Mouse (Mus musculus) midbrain, embryonic 11.5 days (tissue): ENCODE data around the gene Gm10322. TPM values are rescaled to one million over a fixed set of nuclear protein-coding genes. Genes with fewer than 3 reads are reported as not detected.
A peak's percentile ranks its signal among the peaks of the same experiment; 100 is the strongest.

Experiments
- ATAC-seq: fragments of 200-750 bp; cut with Nextera tagmentation; 2 replicates; pipeline ENCODE4 v1.8.0; 2017; ENCODE audit warnings: moderate TSS enrichment, moderate library complexity; ENCODE audit not compliant: low FRiP score
- DNase-seq: peaks from one replicate; pipeline ENCODE4 v3.0.0; 2015; ENCODE audit warnings: low spot score; ENCODE audit errors: missing footprints
- H3K27ac ChIP-seq: fragments of 300-500 bp; sonication (generic); 2 replicates; pipeline ENCODE4 v1.5.1; 2014; ENCODE audit warnings: low read depth, low read length
- H3K27me3 ChIP-seq: fragments of 300-500 bp; sonication (generic); 2 replicates; pipeline ENCODE4 v1.6.1; 2014; ENCODE audit warnings: mild to moderate bottlenecking, low read length, moderate library complexity, mixed read lengths; ENCODE audit not compliant: control insufficient read depth, insufficient read depth
- H3K36me3 ChIP-seq: fragments of 300-500 bp; sonication (generic); 2 replicates; pipeline ENCODE4 v1.6.1; 2014; ENCODE audit warnings: mild to moderate bottlenecking, low read length, moderate library complexity, mixed read lengths; ENCODE audit not compliant: control insufficient read depth, insufficient read depth
- H3K4me1 ChIP-seq: fragments of 300-500 bp; sonication (generic); 2 replicates; pipeline ENCODE4 v1.6.1; 2014; ENCODE audit warnings: low read length; ENCODE audit not compliant: control insufficient read depth, insufficient read depth
- H3K4me2 ChIP-seq: fragments of 300-500 bp; sonication (generic); 2 replicates; pipeline ENCODE4 v1.6.1; 2014; ENCODE audit warnings: mild to moderate bottlenecking, moderate library complexity
- H3K4me3 ChIP-seq: fragments of 300-500 bp; sonication (generic); 2 replicates; pipeline ENCODE4 v1.5.1; 2014; ENCODE audit warnings: low read depth, low read length
- H3K9ac ChIP-seq: fragments of 300-500 bp; sonication (generic); 2 replicates; pipeline ENCODE4 v1.6.1; 2014; ENCODE audit warnings: low read length
- H3K9me3 ChIP-seq: fragments of 300-500 bp; sonication (generic); 2 replicates; pipeline ENCODE4 v1.6.1; 2016; ENCODE audit warnings: low read length; ENCODE audit not compliant: control insufficient read depth
- WGBS: fragments of 180-500 bp; shearing (Covaris S2); extraction: QIAGEN DNeasy Blood & Tissue Kit; methylation state at CpG from one replicate; pipeline ENCODE4 v1.1.7; 2014; 5-methylcytosine and 5-hydroxymethylcytosine counted together
- polyA plus RNA-seq: library from polyadenylated mRNA; unstranded; fragments of >200 nt; fragmentation: Nextera tagmentation; extraction: Ambion mirVana; gene quantifications from 2 replicates; pipeline ENCODE4 v1.2.1, GENCODE M21; 2014

Gene Gm10322
- polyA plus RNA-seq, 1 experiment from 2014 or later: not detected

DNA sequence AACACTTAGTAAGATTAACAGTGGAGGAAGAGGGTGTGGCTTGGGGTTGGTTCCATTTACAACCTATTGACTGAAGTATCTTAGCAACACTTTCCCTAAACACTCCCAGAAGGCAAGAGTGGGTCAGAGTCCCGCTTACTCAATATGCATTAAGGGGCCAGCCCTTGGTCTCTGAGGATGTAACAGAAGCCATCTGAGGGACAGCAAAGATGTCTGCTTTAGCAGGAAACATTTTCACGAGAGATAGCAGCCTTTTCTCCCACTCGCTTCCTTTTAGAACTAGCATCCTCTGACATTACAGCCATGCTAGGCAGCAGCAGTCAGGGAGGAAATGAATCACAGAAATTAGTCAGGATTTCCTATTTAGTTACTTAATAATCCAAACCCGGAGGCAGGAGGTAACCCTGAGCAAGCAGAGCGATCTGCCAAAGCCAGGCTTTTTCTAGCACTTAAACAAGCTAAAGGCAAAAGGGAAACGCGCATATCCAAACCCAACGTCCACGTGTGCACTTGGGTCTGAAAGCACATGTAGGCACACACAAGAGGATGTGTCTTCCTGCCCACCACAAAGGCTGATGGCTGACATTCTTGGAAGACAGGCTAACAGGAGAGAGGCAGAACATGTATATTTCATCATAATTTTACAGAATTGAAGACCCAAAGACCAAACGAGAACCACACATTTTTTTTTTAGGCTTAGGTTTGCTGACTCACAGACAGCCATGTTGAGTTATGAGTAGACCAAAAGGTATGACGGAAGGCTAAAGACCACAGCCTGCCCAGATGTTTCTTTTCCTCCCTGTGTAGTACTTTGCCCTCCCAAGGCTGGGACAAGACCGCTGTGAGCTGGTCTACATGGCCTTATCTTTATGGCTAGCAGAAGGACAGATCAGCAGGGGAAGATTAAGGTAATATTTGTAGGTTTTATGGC is 37.7 kb upstream of the Gm10322 start:
- Histone ChIP-seq H3K4me1 (peaks cover 11% of the 10 kb centered on the region), H3K27me3 (no peaks in the 10 kb centered on the region), H3K9me3 (no peaks in the 10 kb centered on the region; the same call in 1 of the 2 replicates), H3K9ac (no peak overlapping the region), H3K27ac (peak overlapping the region; percentile 22; the same call in 1 of the 2 replicates), H3K4me3 (no peak overlapping the region), H3K36me3 (no peaks in the 10 kb centered on the region), H3K4me2 (no peak overlapping the region)
- DNase-seq: no peak
- 0 out of 2 replicates have a peak, but pooled peaks have one; percentile 50 for ATAC-seq
- WGBS: 71% methylated on average over 12 of the region's 12 CpGs

DNA sequence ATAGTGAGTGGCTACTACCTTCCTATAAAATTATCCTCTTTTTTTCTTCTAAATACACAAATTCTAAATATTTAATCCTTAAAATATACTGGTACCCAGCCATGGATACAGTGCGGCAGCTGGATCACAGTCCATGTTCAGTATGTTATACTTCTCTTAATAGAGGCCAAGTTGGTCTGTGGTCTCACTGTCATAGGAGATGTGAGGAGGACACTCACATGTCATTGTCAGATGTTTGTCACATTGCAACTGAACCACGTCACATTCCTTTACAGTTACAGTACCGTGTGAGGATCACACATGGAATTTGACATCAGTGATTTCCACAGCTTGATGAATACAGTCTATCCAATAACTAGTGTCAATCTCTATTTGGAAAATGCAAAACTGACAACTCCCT is 36.2 kb upstream of the Gm10322 start:
- H3K4me3 ChIP-seq: no peak overlapping the region
- WGBS: 97% methylated on average over 3 of the region's 3 CpGs
- ATAC-seq: no peak

DNA sequence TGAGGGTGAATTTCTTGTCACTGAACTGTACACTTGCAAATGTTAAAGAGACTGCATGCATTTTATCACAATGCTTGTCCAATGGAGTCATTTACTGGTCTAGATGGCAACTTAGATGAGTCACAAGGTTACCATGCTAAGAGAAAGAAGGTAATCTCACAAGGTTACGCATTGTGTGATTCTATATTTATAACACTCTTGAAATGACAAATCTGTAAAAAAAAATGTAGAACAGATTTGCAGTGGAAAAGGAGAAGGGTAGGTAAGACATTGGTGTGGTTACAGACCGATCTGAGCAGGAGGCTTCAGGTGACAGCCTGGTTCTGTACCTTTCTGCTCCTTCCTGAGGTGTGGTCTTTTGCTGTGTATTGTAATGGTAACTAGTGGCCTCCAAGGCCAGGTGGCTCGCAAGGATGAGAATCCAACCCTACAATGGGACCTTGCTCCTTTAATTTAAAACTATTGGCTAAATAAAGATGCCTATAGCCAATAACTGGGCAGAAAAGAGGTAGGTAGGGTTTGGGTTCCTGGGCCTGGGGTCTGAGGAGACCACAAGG is 35.2 kb upstream of the Gm10322 start:
- DNase-seq (no peak), ATAC-seq (no peak)
- Histone ChIP-seq H3K27ac (no peak overlapping the region), H3K4me3 (no peak overlapping the region), H3K36me3 (no peaks in the 10 kb centered on the region), H3K9me3 (no peaks in the 10 kb centered on the region), H3K9ac (no peak overlapping the region), H3K4me1 (peaks cover 11% of the 10 kb centered on the region), H3K4me2 (no peak overlapping the region), H3K27me3 (no peaks in the 10 kb centered on the region)
- 93% methylated on average over 3 of the region's 3 CpGs for WGBS

More for the DNA sequence above, 36.2 kb upstream of the Gm10322 start:
- peaks cover 11% of the 10 kb centered on the region for H3K4me1 ChIP-seq
- no peak overlapping the region for H3K27ac ChIP-seq
- no peaks in the 10 kb centered on the region for H3K9me3 ChIP-seq
- DNase-seq: no peak
- no peak overlapping the region for H3K9ac ChIP-seq
- H3K27me3 ChIP-seq: no peaks in the 10 kb centered on the region
- H3K36me3 ChIP-seq: no peaks in the 10 kb centered on the region
- no peak overlapping the region for H3K4me2 ChIP-seq

DNA sequence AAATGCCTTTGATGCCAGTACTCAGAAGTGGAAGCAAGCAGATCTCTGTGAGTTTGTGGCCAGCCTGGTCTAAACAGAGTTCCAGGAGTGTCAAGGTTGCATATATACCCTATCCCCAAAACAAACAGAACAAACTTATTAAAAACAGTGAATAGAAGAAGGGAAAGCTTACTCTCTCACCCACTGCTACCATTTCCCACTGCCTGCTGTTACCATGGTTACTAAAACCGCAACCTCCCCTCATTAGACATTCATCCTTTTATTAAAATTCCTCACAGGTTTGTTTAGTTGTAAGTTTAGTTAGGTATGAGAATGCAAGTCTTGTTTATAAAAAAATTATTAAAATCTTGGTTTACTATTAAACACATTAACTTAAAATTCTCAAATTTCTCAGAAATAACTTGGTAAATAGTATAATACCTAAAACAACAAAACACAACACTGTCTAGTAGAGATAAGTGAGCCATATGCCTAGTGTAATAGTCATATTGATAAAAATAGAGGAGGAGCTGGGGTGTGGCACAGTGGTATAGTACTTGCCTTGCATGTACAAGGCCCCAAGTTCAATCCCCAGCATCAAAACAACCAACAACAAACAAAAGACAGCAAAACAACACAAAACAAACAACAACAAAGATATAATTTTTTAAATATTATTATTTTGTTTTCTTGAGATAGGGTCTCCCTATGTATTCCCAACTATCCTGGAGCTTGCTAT is 33.9 kb upstream of the Gm10322 start:
- DNase-seq (no peak), ATAC-seq (no peak)
- Histone ChIP-seq H3K27me3 (no peaks in the 10 kb centered on the region), H3K27ac (no peak overlapping the region), H3K4me2 (no peak overlapping the region), H3K4me3 (no peak overlapping the region), H3K9ac (no peak overlapping the region), H3K4me1 (peaks cover 11% of the 10 kb centered on the region), H3K36me3 (no peaks in the 10 kb centered on the region), H3K9me3 (no peaks in the 10 kb centered on the region)
- WGBS: 66% methylated on average over 1 of the region's 1 CpGs

DNA sequence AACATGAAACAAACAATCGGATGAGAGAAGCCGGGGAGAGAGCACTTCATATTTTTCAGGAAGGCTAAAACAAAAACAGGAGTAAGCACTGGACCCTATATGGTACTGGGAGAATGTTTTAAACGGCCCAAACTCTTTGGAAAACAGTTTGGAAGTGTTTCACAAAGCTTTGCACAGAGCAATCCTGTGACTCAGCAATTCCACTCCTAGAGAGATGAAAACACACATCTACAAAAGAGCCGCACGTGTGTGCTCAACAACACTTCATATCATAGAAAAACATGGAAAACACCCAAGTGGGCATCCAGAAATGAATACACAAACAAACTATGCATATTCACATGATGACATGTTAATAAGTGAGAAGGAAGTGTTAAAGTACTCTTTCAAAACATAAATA is 30.2 kb upstream of the Gm10322 start:
- no peaks in the 10 kb centered on the region for H3K4me1 ChIP-seq
- no peak overlapping the region for H3K27ac ChIP-seq
- no peaks in the 10 kb centered on the region for H3K27me3 ChIP-seq
- no peaks in the 10 kb centered on the region for H3K36me3 ChIP-seq
- 90% methylated on average over 5 of the region's 5 CpGs for WGBS
- no peak overlapping the region for H3K4me2 ChIP-seq
- no peaks in the 10 kb centered on the region for H3K9me3 ChIP-seq
- no peak overlapping the region for H3K4me3 ChIP-seq
- ATAC-seq (no peak), DNase-seq (no peak)
- no peak overlapping the region for H3K9ac ChIP-seq

DNA sequence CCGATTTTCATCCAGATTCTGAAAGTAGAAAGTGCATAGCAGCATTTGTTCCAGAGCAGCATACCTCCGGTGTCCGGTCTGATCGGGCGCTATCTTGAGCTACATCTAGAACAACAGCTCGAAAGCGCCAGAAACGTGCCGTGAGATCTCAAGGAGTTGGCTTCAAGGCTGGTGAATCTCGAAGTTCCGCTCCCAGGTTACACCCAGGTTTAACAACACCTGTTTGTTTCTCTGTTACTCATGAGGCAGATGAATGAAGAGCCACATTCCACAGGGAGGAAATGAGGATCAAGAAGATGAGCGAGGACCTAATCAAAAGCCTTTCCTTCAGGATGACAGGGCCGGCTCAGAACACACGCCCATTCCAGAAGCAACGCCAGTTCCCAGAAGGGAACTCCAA is 29.0 kb upstream of the Gm10322 start:
- DNase-seq (no peak), ATAC-seq (no peak)
- H3K27me3 ChIP-seq: no peaks in the 10 kb centered on the region
- WGBS: 93% methylated on average over 15 of the region's 15 CpGs
- H3K36me3 ChIP-seq: no peaks in the 10 kb centered on the region
- H3K4me2 ChIP-seq: no peak overlapping the region
- no peak overlapping the region for H3K4me3 ChIP-seq
- H3K27ac ChIP-seq: no peak overlapping the region
- no peaks in the 10 kb centered on the region for H3K9me3 ChIP-seq
- no peaks in the 10 kb centered on the region for H3K4me1 ChIP-seq
- H3K9ac ChIP-seq: no peak overlapping the region

DNA sequence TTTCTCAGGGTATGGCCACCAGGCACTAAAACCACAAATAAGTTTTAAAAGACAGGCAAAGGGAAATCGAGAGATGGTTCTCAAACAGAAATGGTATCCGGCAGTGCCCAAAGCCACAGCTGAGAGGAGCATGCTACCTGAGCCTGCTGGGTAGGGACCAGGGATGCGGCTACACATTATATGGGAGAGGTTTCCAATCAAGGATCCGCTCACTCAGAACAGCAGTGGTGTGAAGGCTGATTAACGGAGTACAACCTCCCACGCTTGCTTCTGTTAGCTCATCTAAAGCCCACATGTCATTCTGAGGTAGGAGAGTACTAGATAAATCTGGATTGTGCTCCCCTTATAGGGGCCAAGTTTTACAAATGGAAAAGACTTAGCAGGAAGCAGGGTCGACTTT is 27.7 kb upstream of the Gm10322 start:
- H3K9me3 ChIP-seq: no peaks in the 10 kb centered on the region
- H3K27me3 ChIP-seq: no peaks in the 10 kb centered on the region
- H3K4me3 ChIP-seq: no peak overlapping the region
- ATAC-seq (no peak), DNase-seq (no peak)
- H3K27ac ChIP-seq: no peak overlapping the region
- no peaks in the 10 kb centered on the region for H3K36me3 ChIP-seq
- no peak overlapping the region for H3K4me2 ChIP-seq
- H3K9ac ChIP-seq: no peak overlapping the region
- H3K4me1 ChIP-seq: no peaks in the 10 kb centered on the region
- whole genome bisulfite sequencing: 90% methylated on average over 7 of the region's 7 CpGs

DNA sequence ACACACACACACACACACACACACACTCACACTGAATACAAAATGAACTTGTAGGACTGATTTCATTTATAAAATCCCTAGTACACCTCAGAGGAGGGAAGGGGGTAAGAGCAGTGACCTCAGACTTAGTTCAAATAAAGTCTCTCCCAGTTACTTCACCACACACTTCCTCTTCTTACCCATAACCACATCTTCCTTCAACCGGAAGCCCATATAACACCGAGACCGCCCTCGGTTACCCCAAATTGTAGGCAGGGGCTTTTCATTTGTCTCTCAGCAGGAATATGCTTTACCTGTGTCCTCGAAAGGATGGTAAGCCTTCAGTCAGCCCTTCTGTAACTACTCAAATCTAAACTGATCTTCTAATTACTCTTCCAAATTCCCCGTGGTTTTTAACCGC is 26.4 kb upstream of the Gm10322 start:
- no peaks in the 10 kb centered on the region for H3K4me1 ChIP-seq
- H3K4me3 ChIP-seq: no peak overlapping the region
- ATAC-seq (no peak), DNase-seq (no peak)
- H3K9ac ChIP-seq: no peak overlapping the region
- H3K4me2 ChIP-seq: no peak overlapping the region
- no peaks in the 10 kb centered on the region for H3K9me3 ChIP-seq
- no peak overlapping the region for H3K27ac ChIP-seq
- H3K27me3 ChIP-seq: no peaks in the 10 kb centered on the region
- WGBS: 93% methylated on average over 7 of the region's 7 CpGs
- no peaks in the 10 kb centered on the region for H3K36me3 ChIP-seq

DNA sequence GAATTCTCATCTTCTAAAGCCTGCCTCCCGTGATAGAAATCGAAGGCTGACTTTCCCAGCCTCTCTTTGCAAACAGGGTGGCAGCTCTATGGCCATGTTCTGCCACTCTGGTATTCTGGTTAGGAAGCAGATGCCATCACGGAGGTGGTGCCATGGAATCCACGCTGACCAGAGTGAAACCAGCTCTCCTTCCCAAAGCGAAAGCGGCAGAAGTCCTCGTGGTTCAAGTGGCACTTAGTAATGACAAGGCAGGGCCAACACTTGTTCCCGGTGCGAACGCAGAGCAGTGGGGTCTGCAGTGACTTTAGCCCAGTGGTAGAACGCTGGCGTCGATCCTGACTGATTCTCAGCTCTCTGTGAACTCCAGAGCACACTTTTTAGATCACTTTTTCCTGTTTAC is 26.0 kb upstream of the Gm10322 start:
- Histone ChIP-seq H3K9me3 (no peaks in the 10 kb centered on the region), H3K9ac (no peak overlapping the region), H3K4me3 (no peak overlapping the region), H3K27ac (no peak overlapping the region), H3K36me3 (no peaks in the 10 kb centered on the region), H3K4me2 (no peak overlapping the region), H3K4me1 (no peaks in the 10 kb centered on the region), H3K27me3 (no peaks in the 10 kb centered on the region)
- 94% methylated on average over 13 of the region's 13 CpGs for WGBS
- ATAC-seq (no peak), DNase-seq (no peak)
